Mouse (Mus musculus): ENCODE data around the gene Slc25a25.
A peak's percentile ranks its signal among the peaks of the same experiment; 100 is the strongest.
"Not testable (repeated sequence)": the region's sequence is repeated elsewhere in the genome, so short reads cannot be mapped to it uniquely, and the experiment has no call there.

Gene Slc25a25

GRCm38 (mm10) chr2:32450881-32451844 lies at the start of gene Slc25a25:
TSS of gene Slc25a25 (minus strand) at chr2:32451445.
- peak; percentile 75 for ATAC-seq (ENCODE audit: low TSS enrichment)

- ATAC-seq (ENCODE audit: low TSS enrichment) = no peak
These were observed 49.2 kb upstream of the Slc25a25 start for GRCm38 (mm10) chr2:32500461-32500860.

GRCm38 (mm10) chr2:32499365-32499764 lies 48.1 kb upstream of the Slc25a25 start:
- ATAC-seq (ENCODE audit: low TSS enrichment) = no peak

GRCm38 (mm10) chr2:32496190-32496589 lies 44.9 kb upstream of the Slc25a25 start:
- ATAC-seq (ENCODE audit: low TSS enrichment) = no peak

- no peak for ATAC-seq (ENCODE audit: low TSS enrichment)
These were observed 44.0 kb upstream of the Slc25a25 start for GRCm38 (mm10) chr2:32495185-32495726.

- no peak for ATAC-seq (ENCODE audit: low TSS enrichment)
These were observed 43.3 kb upstream of the Slc25a25 start for GRCm38 (mm10) chr2:32494522-32494921.

GRCm38 (mm10) chr2:32493301-32493701 lies 42.1 kb upstream of the Slc25a25 start:
- no peak for ATAC-seq (ENCODE audit: low TSS enrichment)

- ATAC-seq (ENCODE audit: low TSS enrichment) = no peak
These were observed 41.4 kb upstream of the Slc25a25 start for GRCm38 (mm10) chr2:32492661-32493060.

- ATAC-seq (ENCODE audit: low TSS enrichment) = not testable (repeated sequence)
These were observed 39.5 kb upstream of the Slc25a25 start for GRCm38 (mm10) chr2:32490730-32491129.

- ATAC-seq (ENCODE audit: low TSS enrichment) = peak; percentile 78; the same call in 1 of the 2 replicates
These were observed 37.4 kb upstream of the Slc25a25 start for GRCm38 (mm10) chr2:32488679-32489078.

- peak; percentile 83; the same call in 1 of the 2 replicates for ATAC-seq (ENCODE audit: low TSS enrichment)
These were observed 35.9 kb upstream of the Slc25a25 start for GRCm38 (mm10) chr2:32487124-32487623.

GRCm38 (mm10) chr2:32486155-32486554 lies 34.9 kb upstream of the Slc25a25 start:
- ATAC-seq (ENCODE audit: low TSS enrichment) = no peak

GRCm38 (mm10) chr2:32485751-32486150 lies 34.5 kb upstream of the Slc25a25 start:
- no peak for ATAC-seq (ENCODE audit: low TSS enrichment)

GRCm38 (mm10) chr2:32484933-32485332 lies 33.7 kb upstream of the Slc25a25 start:
- no peak for ATAC-seq (ENCODE audit: low TSS enrichment)

- no peak for ATAC-seq (ENCODE audit: low TSS enrichment)
These were observed 32.1 kb upstream of the Slc25a25 start for GRCm38 (mm10) chr2:32483179-32483875.

- no peak for ATAC-seq (ENCODE audit: low TSS enrichment)
These were observed 31.1 kb upstream of the Slc25a25 start for GRCm38 (mm10) chr2:32482351-32482750.

GRCm38 (mm10) chr2:32475361-32475760 lies 24.1 kb upstream of the Slc25a25 start:
- ATAC-seq (ENCODE audit: low TSS enrichment) = not testable (repeated sequence)

- no peak for ATAC-seq (ENCODE audit: low TSS enrichment)
These were observed 20.4 kb upstream of the Slc25a25 start for GRCm38 (mm10) chr2:32471681-32472061.

- no peak for ATAC-seq (ENCODE audit: low TSS enrichment)
These were observed 19.9 kb upstream of the Slc25a25 start for GRCm38 (mm10) chr2:32471001-32471680.

- ATAC-seq (ENCODE audit: low TSS enrichment) = no peak
These were observed 13.1 kb upstream of the Slc25a25 start for GRCm38 (mm10) chr2:32464212-32464891.

GRCm38 (mm10) chr2:32463773-32464172 lies 12.5 kb upstream of the Slc25a25 start:
- ATAC-seq (ENCODE audit: low TSS enrichment) = no peak
